Mouse (Mus musculus): ENCODE measurements around the gene Dhx9. TPM values are rescaled to one million over a fixed set of nuclear protein-coding genes. Genes with fewer than 3 reads are reported as not detected.

Gene Dhx9
- polyA plus RNA-seq, 1 experiment from 2014 or later: 8.5 TPM

- H3K36me3 ChIP-seq (ENCODE audit: control insufficient read depth, insufficient read depth): peaks cover 63% of the 10 kb centered on the region
- WGBS (ENCODE audit: insufficient replicate concordance): 74% methylated on average over 1 of the region's 1 CpGs
- no peak for ATAC-seq (ENCODE audit: low read depth)
- H3K4me3 ChIP-seq (ENCODE audit: low read depth, low read length): no peak overlapping the region
- no peaks in the 10 kb centered on the region for H3K27me3 ChIP-seq (ENCODE audit: control insufficient read depth, insufficient read depth, low read depth, low read length)
- no peaks in the 10 kb centered on the region for H3K9me3 ChIP-seq (replicated peaks; ENCODE audit: control insufficient read depth, low read length)
- H3K4me2 ChIP-seq (ENCODE audit: low read depth, low read length): no peak overlapping the region
- H3K4me1 ChIP-seq (ENCODE audit: control insufficient read depth, low read depth, low read length): no peaks in the 10 kb centered on the region
- H3K27ac ChIP-seq (ENCODE audit: low read length): no peak overlapping the region
- H3K9ac ChIP-seq (ENCODE audit: low read depth, low read length): no peak overlapping the region
These were observed 25.7 kb downstream of the Dhx9 start for GRCm38 (mm10) chr1:153461796-153462195.

DNA sequence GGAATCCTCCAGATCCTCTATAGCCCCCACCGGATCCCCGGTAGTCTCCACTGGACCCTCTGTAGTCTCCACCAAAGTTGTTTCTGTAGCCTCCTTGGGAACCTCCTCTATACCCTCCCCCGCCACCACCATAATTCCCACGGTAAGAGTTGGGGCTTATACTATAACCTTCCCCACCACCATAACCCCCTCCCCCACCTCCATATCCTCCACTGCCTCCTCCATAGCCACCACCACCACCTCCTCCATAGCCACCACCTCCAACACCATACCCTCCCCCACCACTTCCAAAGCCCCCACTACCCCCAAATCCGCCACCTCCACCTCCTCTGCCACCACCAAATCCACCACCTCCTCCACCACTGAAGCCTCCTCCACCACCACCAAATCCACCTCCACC, 31.3 kb downstream of the Dhx9 start:
- no peak for ATAC-seq (ENCODE audit: low read depth)
- H3K9ac ChIP-seq (ENCODE audit: low read depth, low read length): no peak overlapping the region
- H3K36me3 ChIP-seq (ENCODE audit: control insufficient read depth, insufficient read depth): peaks cover 39% of the 10 kb centered on the region

GRCm38 (mm10) chr1:153453146-153453642, 34.3 kb downstream of the Dhx9 start:
- H3K27ac ChIP-seq (ENCODE audit: low read length): no peak overlapping the region
- H3K9ac ChIP-seq (ENCODE audit: low read depth, low read length): no peak overlapping the region
- WGBS (ENCODE audit: insufficient replicate concordance): 87% methylated on average over 3 of the region's 3 CpGs
- H3K9me3 ChIP-seq (replicated peaks; ENCODE audit: control insufficient read depth, low read length): no peaks in the 10 kb centered on the region
- H3K4me3 ChIP-seq (ENCODE audit: low read depth, low read length): no peak overlapping the region
- H3K4me2 ChIP-seq (ENCODE audit: low read depth, low read length): no peak overlapping the region
- no peak for ATAC-seq (ENCODE audit: low read depth)
- H3K27me3 ChIP-seq (ENCODE audit: control insufficient read depth, insufficient read depth, low read depth, low read length): no peaks in the 10 kb centered on the region
- no peaks in the 10 kb centered on the region for H3K4me1 ChIP-seq (ENCODE audit: control insufficient read depth, low read depth, low read length)
- H3K36me3 ChIP-seq (ENCODE audit: control insufficient read depth, insufficient read depth): peaks cover 16% of the 10 kb centered on the region

More for the DNA sequence above, 31.3 kb downstream of the Dhx9 start:
- H3K27me3 ChIP-seq (ENCODE audit: control insufficient read depth, insufficient read depth, low read depth, low read length): no peaks in the 10 kb centered on the region
- H3K4me2 ChIP-seq (ENCODE audit: low read depth, low read length): no peak overlapping the region
- H3K27ac ChIP-seq (ENCODE audit: low read length): no peak overlapping the region
- 84% methylated on average over 5 of the region's 5 CpGs for WGBS (ENCODE audit: insufficient replicate concordance)
- no peaks in the 10 kb centered on the region for H3K9me3 ChIP-seq (replicated peaks; ENCODE audit: control insufficient read depth, low read length)
- H3K4me3 ChIP-seq (ENCODE audit: low read depth, low read length): no peak overlapping the region
- H3K4me1 ChIP-seq (ENCODE audit: control insufficient read depth, low read depth, low read length): no peaks in the 10 kb centered on the region

DNA sequence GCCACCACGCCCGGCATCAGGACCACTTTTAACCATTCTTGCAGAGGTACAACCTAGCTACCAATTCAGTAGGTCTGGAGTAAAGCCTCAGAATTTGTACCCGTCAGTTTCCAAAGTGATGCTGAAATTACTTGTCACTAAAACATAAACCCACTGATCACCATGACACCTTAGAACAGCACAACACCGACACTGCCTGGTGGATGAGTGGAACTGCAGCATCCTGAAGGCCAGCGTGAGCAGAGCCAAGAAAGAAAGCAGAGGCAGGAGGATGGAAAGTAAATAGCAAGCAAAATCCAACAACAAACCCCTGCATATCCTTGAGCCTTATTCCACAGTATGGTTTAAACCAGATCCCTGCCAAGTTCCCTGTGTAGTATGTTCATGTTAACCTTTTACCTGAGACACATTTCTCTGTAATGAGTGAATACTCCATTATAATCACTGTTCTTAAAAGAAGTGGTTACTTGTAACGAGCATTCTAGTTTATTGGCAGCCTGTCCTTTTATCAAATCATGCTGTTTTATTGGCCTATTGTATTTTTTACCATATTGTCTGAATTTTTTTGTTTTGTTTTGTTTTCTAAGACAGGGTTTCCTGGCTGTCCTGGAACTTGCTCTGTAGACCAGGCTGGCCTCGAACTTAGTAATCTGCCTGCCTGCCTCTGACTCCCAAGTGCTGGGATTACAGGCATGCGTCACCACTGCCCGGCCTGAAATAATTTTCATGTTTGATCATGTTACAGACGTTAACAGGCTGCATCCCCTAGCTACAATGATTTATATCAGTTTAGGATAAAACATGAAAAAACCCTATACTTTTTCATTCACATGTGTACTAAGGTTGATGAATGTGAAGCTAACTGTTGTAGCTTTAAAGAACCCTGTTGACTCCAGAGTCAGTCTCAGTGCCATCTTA, 36.0 kb downstream of the Dhx9 start:
- H3K4me1 ChIP-seq (ENCODE audit: control insufficient read depth, low read depth, low read length): no peaks in the 10 kb centered on the region
- H3K4me2 ChIP-seq (ENCODE audit: low read depth, low read length): no peak overlapping the region
- no peaks in the 10 kb centered on the region for H3K9me3 ChIP-seq (replicated peaks; ENCODE audit: control insufficient read depth, low read length)
- H3K27ac ChIP-seq (ENCODE audit: low read length): no peak overlapping the region
- H3K9ac ChIP-seq (ENCODE audit: low read depth, low read length): no peak overlapping the region
- H3K27me3 ChIP-seq (ENCODE audit: control insufficient read depth, insufficient read depth, low read depth, low read length): no peaks in the 10 kb centered on the region
- ATAC-seq (ENCODE audit: low read depth): no peak
- peaks cover 8% of the 10 kb centered on the region for H3K36me3 ChIP-seq (ENCODE audit: control insufficient read depth, insufficient read depth)
- WGBS (ENCODE audit: insufficient replicate concordance): 65% methylated on average over 10 of the region's 10 CpGs
- no peak overlapping the region for H3K4me3 ChIP-seq (ENCODE audit: low read depth, low read length)

GRCm38 (mm10) chr1:153446120-153446831, 41.2 kb downstream of the Dhx9 start:
- 92% methylated on average over 20 of the region's 20 CpGs for WGBS (ENCODE audit: insufficient replicate concordance)
- ATAC-seq (ENCODE audit: low read depth): no peak

GRCm38 (mm10) chr1:153443632-153444031, 43.8 kb downstream of the Dhx9 start:
- no peak overlapping the region for H3K27ac ChIP-seq (ENCODE audit: low read length)
- ATAC-seq (ENCODE audit: low read depth): no peak
- no peaks in the 10 kb centered on the region for H3K9me3 ChIP-seq (replicated peaks; ENCODE audit: control insufficient read depth, low read length)
- no peaks in the 10 kb centered on the region for H3K36me3 ChIP-seq (ENCODE audit: control insufficient read depth, insufficient read depth)
- H3K27me3 ChIP-seq (ENCODE audit: control insufficient read depth, insufficient read depth, low read depth, low read length): no peaks in the 10 kb centered on the region
- WGBS (ENCODE audit: insufficient replicate concordance): 58% methylated on average over 4 of the region's 4 CpGs
- H3K4me3 ChIP-seq (ENCODE audit: low read depth, low read length): no peak overlapping the region
- no peak overlapping the region for H3K9ac ChIP-seq (ENCODE audit: low read depth, low read length)
- H3K4me2 ChIP-seq (ENCODE audit: low read depth, low read length): no peak overlapping the region
- H3K4me1 ChIP-seq (ENCODE audit: control insufficient read depth, low read depth, low read length): no peaks in the 10 kb centered on the region

More at GRCm38 (mm10) chr1:153446120-153446831, 41.2 kb downstream of the Dhx9 start:
- H3K36me3 ChIP-seq (ENCODE audit: control insufficient read depth, insufficient read depth): no peaks in the 10 kb centered on the region
- H3K9me3 ChIP-seq (replicated peaks; ENCODE audit: control insufficient read depth, low read length): no peaks in the 10 kb centered on the region
- H3K9ac ChIP-seq (ENCODE audit: low read depth, low read length): no peak overlapping the region
- no peaks in the 10 kb centered on the region for H3K4me1 ChIP-seq (ENCODE audit: control insufficient read depth, low read depth, low read length)
- H3K27me3 ChIP-seq (ENCODE audit: control insufficient read depth, insufficient read depth, low read depth, low read length): no peaks in the 10 kb centered on the region
- H3K27ac ChIP-seq (ENCODE audit: low read length): no peak overlapping the region
- no peak overlapping the region for H3K4me3 ChIP-seq (ENCODE audit: low read depth, low read length)
- no peak overlapping the region for H3K4me2 ChIP-seq (ENCODE audit: low read depth, low read length)

- no peak for ATAC-seq (ENCODE audit: low read depth)
- no peaks in the 10 kb centered on the region for H3K36me3 ChIP-seq (ENCODE audit: control insufficient read depth, insufficient read depth)
These were observed 44.4 kb downstream of the Dhx9 start for GRCm38 (mm10) chr1:153443019-153443418.

GRCm38 (mm10) chr1:153441656-153442055, 45.8 kb downstream of the Dhx9 start:
- Histone ChIP-seq H3K9me3 (replicated peaks; ENCODE audit: control insufficient read depth, low read length) (no peaks in the 10 kb centered on the region), H3K4me1 (ENCODE audit: control insufficient read depth, low read depth, low read length) (no peaks in the 10 kb centered on the region), H3K27me3 (ENCODE audit: control insufficient read depth, insufficient read depth, low read depth, low read length) (no peaks in the 10 kb centered on the region), H3K9ac (ENCODE audit: low read depth, low read length) (no peak overlapping the region), H3K27ac (ENCODE audit: low read length) (no peak overlapping the region), H3K4me3 (ENCODE audit: low read depth, low read length) (no peak overlapping the region), H3K36me3 (ENCODE audit: control insufficient read depth, insufficient read depth) (no peaks in the 10 kb centered on the region), H3K4me2 (ENCODE audit: low read depth, low read length) (no peak overlapping the region)
- WGBS (ENCODE audit: insufficient replicate concordance): 60% methylated on average over 3 of the region's 3 CpGs
- ATAC-seq (ENCODE audit: low read depth): no peak

More at GRCm38 (mm10) chr1:153443019-153443418, 44.4 kb downstream of the Dhx9 start:
- no peak overlapping the region for H3K27ac ChIP-seq (ENCODE audit: low read length)
- H3K9me3 ChIP-seq (replicated peaks; ENCODE audit: control insufficient read depth, low read length): no peaks in the 10 kb centered on the region
- WGBS (ENCODE audit: insufficient replicate concordance): 70% methylated on average over 1 of the region's 1 CpGs
- H3K4me3 ChIP-seq (ENCODE audit: low read depth, low read length): no peak overlapping the region
- no peaks in the 10 kb centered on the region for H3K27me3 ChIP-seq (ENCODE audit: control insufficient read depth, insufficient read depth, low read depth, low read length)
- H3K9ac ChIP-seq (ENCODE audit: low read depth, low read length): no peak overlapping the region
- no peak overlapping the region for H3K4me2 ChIP-seq (ENCODE audit: low read depth, low read length)
- no peaks in the 10 kb centered on the region for H3K4me1 ChIP-seq (ENCODE audit: control insufficient read depth, low read depth, low read length)

GRCm38 (mm10) chr1:153440752-153441151, 46.7 kb downstream of the Dhx9 start:
- Histone ChIP-seq H3K36me3 (ENCODE audit: control insufficient read depth, insufficient read depth) (no peaks in the 10 kb centered on the region), H3K4me1 (ENCODE audit: control insufficient read depth, low read depth, low read length) (no peaks in the 10 kb centered on the region), H3K4me2 (ENCODE audit: low read depth, low read length) (no peak overlapping the region), H3K27ac (ENCODE audit: low read length) (no peak overlapping the region), H3K9ac (ENCODE audit: low read depth, low read length) (no peak overlapping the region), H3K4me3 (ENCODE audit: low read depth, low read length) (no peak overlapping the region), H3K9me3 (replicated peaks; ENCODE audit: control insufficient read depth, low read length) (no peaks in the 10 kb centered on the region), H3K27me3 (ENCODE audit: control insufficient read depth, insufficient read depth, low read depth, low read length) (no peaks in the 10 kb centered on the region)
- 58% methylated on average over 4 of the region's 4 CpGs for WGBS (ENCODE audit: insufficient replicate concordance)
- ATAC-seq (ENCODE audit: low read depth): no peak
